Mouse (Mus musculus) heart, embryonic 11.5 days (tissue): Measurements from ENCODE around the gene Gm17190. TPM values are rescaled to one million over a fixed set of nuclear protein-coding genes. Genes with fewer than 3 reads are reported as not detected.

ENCODE experiments used
- ATAC-seq: fragments of 200-750 bp; cut with Nextera tagmentation; replicated peaks from 2 replicates; pipeline ENCODE4 v1.8.0; 2017; ENCODE audit warnings: moderate library complexity; ENCODE audit not compliant: insufficient number of reproducible peaks, low FRiP score, low TSS enrichment
- H3K27ac ChIP-seq: fragments of 300-500 bp; sonication (generic); 2 replicates; pipeline ENCODE4 v1.5.1; 2014; ENCODE audit warnings: mild to moderate bottlenecking, low read depth, low read length
- H3K27me3 ChIP-seq: fragments of 300-500 bp; sonication (generic); 2 replicates; pipeline ENCODE4 v1.6.1; 2014; ENCODE audit warnings: mild to moderate bottlenecking, low read length, mixed read lengths; ENCODE audit not compliant: control insufficient read depth, insufficient read depth
- H3K36me3 ChIP-seq: fragments of 300-500 bp; sonication (generic); 2 replicates; pipeline ENCODE4 v1.6.1; 2014; ENCODE audit warnings: mild to moderate bottlenecking, low read length, moderate library complexity, mixed read lengths; ENCODE audit not compliant: control insufficient read depth, insufficient read depth
- H3K4me1 ChIP-seq: fragments of 300-500 bp; sonication (generic); 2 replicates; pipeline ENCODE4 v1.6.1; 2014; ENCODE audit warnings: low read length; ENCODE audit not compliant: control insufficient read depth, insufficient read depth
- H3K4me2 ChIP-seq: fragments of 300-500 bp; sonication (generic); 2 replicates; pipeline ENCODE4 v1.6.1; 2014; ENCODE audit warnings: mild to moderate bottlenecking, moderate library complexity
- H3K4me3 ChIP-seq: fragments of 300-500 bp; sonication (generic); 2 replicates; pipeline ENCODE4 v1.5.1; 2014; ENCODE audit warnings: low read depth, low read length
- H3K9ac ChIP-seq: fragments of 300-500 bp; sonication (generic); 2 replicates; pipeline ENCODE4 v1.6.1; 2014; ENCODE audit warnings: mild to moderate bottlenecking, low read depth, low read length, moderate library complexity
- H3K9me3 ChIP-seq: fragments of 300-500 bp; sonication (generic); replicated peaks from 2 replicates; pipeline ENCODE4 v1.6.1; 2016; ENCODE audit warnings: low read length; ENCODE audit not compliant: control insufficient read depth
- WGBS: fragments of 180-500 bp; shearing (Covaris S2); extraction: QIAGEN DNeasy Blood & Tissue Kit; methylation state at CpG from one replicate; pipeline ENCODE4 v1.1.7; 2014; ENCODE audit not compliant: insufficient replicate concordance; 5-methylcytosine and 5-hydroxymethylcytosine counted together
- polyA plus RNA-seq: library from polyadenylated mRNA; unstranded; fragments of >200 nt; fragmentation: Nextera tagmentation; extraction: Ambion mirVana; gene quantifications from 2 replicates; pipeline ENCODE4 v1.2.1, GENCODE M21; 2014

Gm17190 gene
- polyA plus RNA-seq, 1 experiment from 2014 or later: not detected

- 53% methylated on average over 4 of the region's 4 CpGs for WGBS
- H3K4me1 ChIP-seq: no peaks in the 10 kb centered on the region
Observed at GRCm38 (mm10) chr13:96090929-96091328, 9.1 kb downstream of the Gm17190 start.

GRCm38 (mm10) chr13:96106367-96106766 lies 24.5 kb downstream of the Gm17190 start:
- Histone ChIP-seq H3K27me3 (no peaks in the 10 kb centered on the region), H3K4me3 (no peak overlapping the region), H3K9ac (no peak overlapping the region), H3K27ac (no peak overlapping the region), H3K4me2 (no peak overlapping the region), H3K9me3 (no peaks in the 10 kb centered on the region), H3K36me3 (no peaks in the 10 kb centered on the region), H3K4me1 (no peaks in the 10 kb centered on the region)
- WGBS: 72% methylated on average over 4 of the region's 4 CpGs
- ATAC-seq: no peak

More at GRCm38 (mm10) chr13:96090929-96091328, 9.1 kb downstream of the Gm17190 start:
- Histone ChIP-seq H3K27me3 (no peaks in the 10 kb centered on the region), H3K9ac (no peak overlapping the region), H3K4me3 (no peak overlapping the region), H3K36me3 (no peaks in the 10 kb centered on the region), H3K9me3 (no peaks in the 10 kb centered on the region), H3K4me2 (no peak overlapping the region), H3K27ac (no peak overlapping the region)
- ATAC-seq: no peak

- Histone ChIP-seq H3K27ac (no peak overlapping the region), H3K4me1 (no peaks in the 10 kb centered on the region), H3K9ac (no peak overlapping the region), H3K27me3 (no peaks in the 10 kb centered on the region), H3K4me3 (no peak overlapping the region), H3K36me3 (no peaks in the 10 kb centered on the region), H3K4me2 (no peak overlapping the region), H3K9me3 (no peaks in the 10 kb centered on the region)
- WGBS: 93% methylated on average over 3 of the region's 3 CpGs
- no peak for ATAC-seq
Observed at GRCm38 (mm10) chr13:96110767-96111166, 28.9 kb downstream of the Gm17190 start.

GRCm38 (mm10) chr13:96112711-96113110 lies 30.9 kb downstream of the Gm17190 start:
- no peaks in the 10 kb centered on the region for H3K27me3 ChIP-seq
- H3K4me2 ChIP-seq: no peak overlapping the region
- 64% methylated on average over 2 of the region's 2 CpGs for WGBS
- no peaks in the 10 kb centered on the region for H3K36me3 ChIP-seq
- H3K27ac ChIP-seq: no peak overlapping the region
- no peaks in the 10 kb centered on the region for H3K9me3 ChIP-seq
- no peaks in the 10 kb centered on the region for H3K4me1 ChIP-seq
- ATAC-seq: no peak
- no peak overlapping the region for H3K4me3 ChIP-seq
- no peak overlapping the region for H3K9ac ChIP-seq

GRCm38 (mm10) chr13:96125011-96125410 lies 43.2 kb downstream of the Gm17190 start:
- Histone ChIP-seq H3K9ac (no peak overlapping the region), H3K4me3 (no peak overlapping the region), H3K27me3 (peaks cover 18% of the 10 kb centered on the region), H3K9me3 (no peaks in the 10 kb centered on the region), H3K4me1 (no peaks in the 10 kb centered on the region), H3K27ac (no peak overlapping the region), H3K36me3 (no peaks in the 10 kb centered on the region), H3K4me2 (no peak overlapping the region)
- 43% methylated on average over 5 of the region's 5 CpGs for WGBS
- no peak for ATAC-seq

GRCm38 (mm10) chr13:96126669-96127068 lies 44.8 kb downstream of the Gm17190 start:
- Histone ChIP-seq H3K27ac (no peak overlapping the region), H3K4me2 (no peak overlapping the region), H3K4me3 (no peak overlapping the region), H3K36me3 (no peaks in the 10 kb centered on the region), H3K9me3 (no peaks in the 10 kb centered on the region), H3K9ac (no peak overlapping the region), H3K4me1 (0 out of 2 replicates have a peak, but pooled peaks cover 4% of the 10 kb centered on the region), H3K27me3 (peaks cover 34% of the 10 kb centered on the region)
- ATAC-seq: no peak
- 75% methylated on average over 6 of the region's 6 CpGs for WGBS

- Histone ChIP-seq H3K27ac (no peak overlapping the region), H3K27me3 (peaks cover 58% of the 10 kb centered on the region), H3K4me2 (no peak overlapping the region), H3K9me3 (no peaks in the 10 kb centered on the region), H3K36me3 (no peaks in the 10 kb centered on the region), H3K4me1 (0 out of 2 replicates have a peak, but pooled peaks cover 4% of the 10 kb centered on the region), H3K9ac (no peak overlapping the region), H3K4me3 (no peak overlapping the region)
- 67% methylated on average over 3 of the region's 3 CpGs for WGBS
- ATAC-seq: no peak
Observed at GRCm38 (mm10) chr13:96129081-96129480, 47.2 kb downstream of the Gm17190 start.

- Histone ChIP-seq H3K36me3 (no peaks in the 10 kb centered on the region), H3K9me3 (no peaks in the 10 kb centered on the region), H3K4me3 (peak overlapping the region; percentile 49), H3K27me3 (peaks cover 72% of the 10 kb centered on the region), H3K27ac (no peak overlapping the region), H3K9ac (no peak overlapping the region), H3K4me1 (0 out of 2 replicates have a peak, but pooled peaks cover 4% of the 10 kb centered on the region), H3K4me2 (peak overlapping the region; percentile 89)
- 0% methylated on average over 22 of the region's 30 CpGs for WGBS
- 0 out of 2 replicates have a peak, but pooled peaks have one; percentile 26 for ATAC-seq
Observed at GRCm38 (mm10) chr13:96131050-96131449, 49.2 kb downstream of the Gm17190 start.

GRCm38 (mm10) chr13:96131911-96132310 lies 50.1 kb downstream of the Gm17190 start:
- peaks cover 69% of the 10 kb centered on the region for H3K27me3 ChIP-seq
- no peak for ATAC-seq
- H3K9me3 ChIP-seq: no peaks in the 10 kb centered on the region
- 0 out of 2 replicates have a peak, but pooled peaks cover 4% of the 10 kb centered on the region for H3K4me1 ChIP-seq
- H3K4me3 ChIP-seq: peak overlapping the region; percentile 49
- no peak overlapping the region for H3K9ac ChIP-seq
- H3K36me3 ChIP-seq: no peaks in the 10 kb centered on the region
- no peak overlapping the region for H3K27ac ChIP-seq
- peak overlapping the region; percentile 89 for H3K4me2 ChIP-seq
- 2% methylated on average over 19 of the region's 19 CpGs for WGBS
